Mouse (Mus musculus) embryonic facial prominence, embryonic 11.5 days (tissue): ENCODE results near the gene Tspan3. TPM values are rescaled to one million over a fixed set of nuclear protein-coding genes. Genes with fewer than 3 reads are reported as not detected.

ENCODE experiments used
- polyA plus RNA-seq: library from polyadenylated mRNA; unstranded; fragments of >200 nt; fragmentation: Nextera tagmentation; extraction: Ambion mirVana; gene quantifications from 2 replicates; pipeline ENCODE4 v1.2.1, GENCODE M21; 2014

Tspan3 gene
- polyA plus RNA-seq, 1 experiment from 2014 or later: 449 TPM

Other genes starting within 250 kb of the Tspan3 start
- 9.9 and 13.2 TPM in 2 replicates for gene Scaper, start 227.4 kb downstream of the Tspan3 start, polyA plus RNA-seq
- gene 4930563M21Rik, start 154.9 kb downstream of the Tspan3 start, polyA plus RNA-seq: not detected in 2 replicates
- 361 and 370 TPM in 2 replicates for gene Rcn2, start 123.6 kb downstream of the Tspan3 start, polyA plus RNA-seq
- 0.31 and 0.32 TPM in 2 replicates for gene Pstpip1, start 75.5 kb downstream of the Tspan3 start, polyA plus RNA-seq